Mouse (Mus musculus): ENCODE measurements at regions not wholly inside any gene's neighbourhood (a gene's known extent, or its start where the extent isn't known, plus 50 kb on each side); places are given as distances from the start of the nearest gene placed in this dataset.

DNA sequence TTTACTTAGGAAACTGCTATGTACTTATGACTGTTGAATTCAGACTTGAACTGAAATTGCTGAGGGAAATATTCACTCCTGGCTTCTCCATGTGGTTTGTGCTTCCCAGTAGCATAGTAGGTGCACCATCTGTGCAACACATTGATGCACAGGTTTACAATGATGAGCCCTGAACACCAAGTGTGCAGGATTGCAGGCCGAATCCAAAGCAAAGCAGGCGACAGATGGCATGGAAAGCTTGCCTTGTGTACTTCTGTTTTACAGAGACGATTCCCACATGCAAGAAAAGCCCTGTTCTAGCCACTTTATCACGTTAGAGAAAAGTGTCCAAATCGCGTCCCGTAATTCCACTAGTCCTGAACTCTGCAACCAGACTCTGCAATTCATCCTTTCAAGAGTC, 1074.2 kb upstream of the Fam98a start:
- TF ChIP-seq CTCF (IDR thresholded peaks at IDR 0.05) = no peak
- no peak for TF ChIP-seq EP300 (IDR thresholded peaks at IDR 0.05)

Data from lung, postnatal 0 days (tissue).